7 mouse cellular contexts compared by ENCODE assay signal in genomic region chr2:140170803-140171553, GRCm38 (mm10). TPM values are rescaled to one million over a fixed set of nuclear protein-coding genes. Genes with fewer than 3 reads are reported as not detected.
A peak's percentile ranks its signal among the peaks of the same experiment; 100 is the strongest.
DNase-seq lines count a peak whose midpoint lies in the region; ATAC-seq and TF ChIP-seq lines count a peak whose summit lies in the region.

No protein-coding gene starts in this region.

- TF ChIP-seq CTCF in stomach, postnatal 0 days (IDR thresholded peaks at IDR 0.05; ENCODE audit: low read depth), result no peak

- peak overlapping the region; percentile 82 for H3K4me2 ChIP-seq in lung, embryonic 16.5 days (ENCODE audit: low read depth, low read length)
- H3K4me2 ChIP-seq in liver, embryonic 15.5 days, result peak overlapping the region; percentile 91
- H3K4me2 ChIP-seq in stomach, postnatal 0 days (replicated peaks; ENCODE audit: low read depth), result peak overlapping the region; percentile 83

- peak overlapping the region; percentile 93 for H3K4me3 ChIP-seq in lung, embryonic 16.5 days (ENCODE audit: low read length)
- peak overlapping the region; percentile 83 for H3K4me3 ChIP-seq in brown adipose tissue, adult 24 weeks (ENCODE audit: insufficient read depth, low read depth, low read length)
- peak overlapping the region; percentile 77 for H3K4me3 ChIP-seq in liver, embryonic 15.5 days (replicated peaks)
- peak overlapping the region; percentile 83 for H3K4me3 ChIP-seq in stomach, postnatal 0 days (ENCODE audit: low read depth, low read length)

- H3K4me1 ChIP-seq in lung, embryonic 16.5 days (replicated peaks; ENCODE audit: control insufficient read depth, insufficient read depth, low read length), result peaks cover 13% of the 10 kb centered on the region
- 0 out of 2 replicates have a peak, but pooled peaks cover 2% of the 10 kb centered on the region for H3K4me1 ChIP-seq in brown adipose tissue, adult 24 weeks (ENCODE audit: control insufficient read depth, insufficient read depth, insufficient read length, low read length)
- peaks cover 18% of the 10 kb centered on the region for H3K4me1 ChIP-seq in liver, embryonic 15.5 days (replicated peaks)
- no peaks in the 10 kb centered on the region; the same call in 1 of the 2 replicates for H3K4me1 ChIP-seq in stomach, postnatal 0 days (replicated peaks; ENCODE audit: control insufficient read depth, insufficient read depth)

- H3K9me3 ChIP-seq in lung, embryonic 16.5 days (ENCODE audit: control insufficient read depth, low read length), result no peaks in the 10 kb centered on the region
- H3K9me3 ChIP-seq in liver, embryonic 15.5 days (replicated peaks), result no peaks in the 10 kb centered on the region
- no peaks in the 10 kb centered on the region for H3K9me3 ChIP-seq in stomach, postnatal 0 days (ENCODE audit: control insufficient read depth, low read length)

- peak overlapping the region; percentile 93 for H3K9ac ChIP-seq in lung, embryonic 16.5 days (ENCODE audit: low read length)
- H3K9ac ChIP-seq in liver, embryonic 15.5 days, result peak overlapping the region; percentile 73
- peak overlapping the region; percentile 85 for H3K9ac ChIP-seq in stomach, postnatal 0 days (ENCODE audit: low read length)

- peak overlapping the region; percentile 76 for H3K27ac ChIP-seq in lung, embryonic 16.5 days (ENCODE audit: low read length)
- 0 out of 2 replicates have a peak overlapping the region, but pooled peaks have one; percentile 9 for H3K27ac ChIP-seq in brown adipose tissue, adult 24 weeks (replicated peaks; ENCODE audit: low read depth, low read length)
- H3K27ac ChIP-seq in liver, embryonic 15.5 days (replicated peaks), result peak overlapping the region; percentile 82
- peak overlapping the region; percentile 49 for H3K27ac ChIP-seq in stomach, postnatal 0 days (replicated peaks)

- no peak for TF ChIP-seq EP300 in stomach, postnatal 0 days (optimal IDR thresholded peaks at IDR 0.05)

- no peaks in the 10 kb centered on the region for H3K27me3 ChIP-seq in lung, embryonic 16.5 days (ENCODE audit: control insufficient read depth, insufficient read depth, low read depth, low read length)
- no peaks in the 10 kb centered on the region for H3K27me3 ChIP-seq in liver, embryonic 15.5 days
- no peaks in the 10 kb centered on the region for H3K27me3 ChIP-seq in stomach, postnatal 0 days (ENCODE audit: control insufficient read depth, insufficient read depth, low read length)

- ATAC-seq in lung, embryonic 16.5 days (ENCODE audit: low read depth), result peak; percentile 86
- ATAC-seq in liver, embryonic 15.5 days (ENCODE audit: insufficient read depth), result peak; percentile 82
- peak; percentile 78 for ATAC-seq in stomach, postnatal 0 days (ENCODE audit: low FRiP score, low TSS enrichment)

- peaks cover 10% of the 10 kb centered on the region for H3K36me3 ChIP-seq in lung, embryonic 16.5 days (ENCODE audit: control insufficient read depth, insufficient read depth, low read length)
- H3K36me3 ChIP-seq in liver, embryonic 15.5 days (replicated peaks), result peaks cover 6% of the 10 kb centered on the region
- no peaks in the 10 kb centered on the region for H3K36me3 ChIP-seq in stomach, postnatal 0 days (ENCODE audit: control insufficient read depth, insufficient read depth, low read length)

- WGBS in lung, embryonic 16.5 days, result 5% methylated on average over 28 of the region's 28 CpGs
- 4% methylated on average over 28 of the region's 28 CpGs for WGBS in liver, embryonic 15.5 days (ENCODE audit: insufficient replicate concordance)
- 7% methylated on average over 28 of the region's 28 CpGs for WGBS in stomach, postnatal 0 days

- no peak for DNase-seq in lung, postnatal 4 days
- peak; percentile 6 for DNase-seq in forelimb bud, embryonic 11.5 days (ENCODE audit: low read depth, low spot score)
- no peak for DNase-seq in stomach, postnatal 0 days (ENCODE audit: low spot score)
- no peak for DNase-seq in layer of hippocampus, postnatal 25 days (ENCODE audit: extremely low spot score in 1 of 2, low spot score in 1 of 2)

RNA-seq across cellular contexts. Expression of gene Ndufaf5, which starts 0.5 kb away (rescaled TPM):
- 19.9 and 22.1 TPM in 2 replicates for polyA plus RNA-seq in lung, embryonic 16.5 days (2015; fragmentation: Nextera tagmentation; extraction: Ambion mirVana)
- 51.9 and 62.7 TPM in 2 replicates for polyA plus RNA-seq in brown adipose tissue, adult 24 weeks (2012; ENCODE audit: insufficient read depth, insufficient read length, missing spikeins)
- polyA plus RNA-seq in liver, embryonic 15.5 days (2015; fragmentation: Nextera tagmentation; extraction: Ambion mirVana), result 6.2 and 8.3 TPM in 2 replicates
- polyA plus RNA-seq in stomach, postnatal 0 days (2015; fragmentation: Nextera tagmentation; extraction: Ambion mirVana), result 15.2 and 16.8 TPM in 2 replicates
- 10 to 100 TPM; 47.9 to 49.8 TPM for total RNA-seq in layer of hippocampus, postnatal 25 days (2021)

RNA-seq across cellular contexts. Expression of gene Esf1, which starts 0.6 kb away (rescaled TPM):
- polyA plus RNA-seq in lung, embryonic 16.5 days (2015; fragmentation: Nextera tagmentation; extraction: Ambion mirVana), result 20.8 and 24.1 TPM in 2 replicates
- polyA plus RNA-seq in brown adipose tissue, adult 24 weeks (2012; ENCODE audit: insufficient read depth, insufficient read length, missing spikeins), result 10.4 and 16.9 TPM in 2 replicates
- polyA plus RNA-seq in liver, embryonic 15.5 days (2015; fragmentation: Nextera tagmentation; extraction: Ambion mirVana), result 7.9 and 9.2 TPM in 2 replicates
- polyA plus RNA-seq in stomach, postnatal 0 days (2015; fragmentation: Nextera tagmentation; extraction: Ambion mirVana), result 13.7 and 14.1 TPM in 2 replicates
- 10 to 100 TPM; 17.4 to 20.5 TPM for total RNA-seq in layer of hippocampus, postnatal 25 days (2021)

RNA-seq across cellular contexts. Expression of gene Gm17374, which starts 19.1 kb away (rescaled TPM):
- polyA plus RNA-seq in lung, embryonic 16.5 days (2015; fragmentation: Nextera tagmentation; extraction: Ambion mirVana), result not detected in 2 replicates
- not detected in 2 replicates for polyA plus RNA-seq in brown adipose tissue, adult 24 weeks (2012; ENCODE audit: insufficient read depth, insufficient read length, missing spikeins)
- polyA plus RNA-seq in liver, embryonic 15.5 days (2015; fragmentation: Nextera tagmentation; extraction: Ambion mirVana), result not detected in 2 replicates
- not detected in 2 replicates for polyA plus RNA-seq in stomach, postnatal 0 days (2015; fragmentation: Nextera tagmentation; extraction: Ambion mirVana)
- not detected for total RNA-seq in layer of hippocampus, postnatal 25 days (2021)

Comparison
In these comparisons a context has a peak if more than half of its experiments do, and no peak if none do; other contexts are left out.
1. H3K27ac ChIP-seq: peak in every context shown above with its lines; median percentile 82 in liver, embryonic 15.5 days; 76 in lung, embryonic 16.5 days; 49 in stomach, postnatal 0 days; 9 in brown adipose tissue, adult 24 weeks.